Mouse (Mus musculus) kidney, adult 2 months (tissue): ENCODE results near the gene Gabarapl2. TPM values are rescaled to one million over a fixed set of nuclear protein-coding genes. Genes with fewer than 3 reads are reported as not detected.

Experiments used
- DNase-seq: peaks from one replicate; pipeline ENCODE4 v3.0.0; 2021
- H3K27ac ChIP-seq: fragments of 200-500 bp; 2 replicates; pipeline ENCODE4 v1.5.1; 2012; ENCODE audit warnings: low read depth, low read length, control low read depth, inconsistent platforms; ENCODE audit not compliant: insufficient read depth
- H3K27me3 ChIP-seq: fragments of 200-500 bp; replicated peaks from 2 replicates; pipeline ENCODE4 v1.6.1; 2012; ENCODE audit warnings: mild to moderate bottlenecking, moderate library complexity, low read length, inconsistent platforms; ENCODE audit not compliant: control insufficient read depth, insufficient read depth
- H3K36me3 ChIP-seq: fragments of 200-500 bp; 2 replicates; pipeline ENCODE4 v1.6.1; 2012; ENCODE audit warnings: mild to moderate bottlenecking, moderate library complexity, low read length, inconsistent platforms; ENCODE audit not compliant: control insufficient read depth, insufficient read depth
- H3K4me1 ChIP-seq: fragments of 200-500 bp; 2 replicates; pipeline ENCODE4 v1.6.1; 2011; ENCODE audit warnings: low read length; ENCODE audit not compliant: control insufficient read depth, insufficient read depth
- H3K4me3 ChIP-seq: fragments of 200-500 bp; 2 replicates; pipeline ENCODE4 v1.5.1; 2011; ENCODE audit warnings: mild to moderate bottlenecking, low read depth, low read length, control low read depth; ENCODE audit not compliant: insufficient read depth
- CTCF ChIP-seq: fragments of 200-500 bp; conservative IDR thresholded peaks from 2 replicates; pipeline ENCODE4 v1.5.1; 2011; ENCODE audit warnings: low read depth, mild to moderate bottlenecking, control low read depth, low read length, moderate library complexity, mixed read lengths; ENCODE audit not compliant: insufficient read depth, insufficient read length
- POLR2A ChIP-seq: fragments of 200-500 bp; IDR thresholded peaks from one replicate; pipeline ENCODE4 v1.6.1; 2011; ENCODE audit warnings: low read depth, low read length, control low read depth
- WGBS: fragments of 180-500 bp; shearing (Covaris S2); methylation state at CpG from one replicate; pipeline ENCODE4 v1.1.7; 2018; 5-methylcytosine and 5-hydroxymethylcytosine counted together
- polyA plus RNA-seq: library from polyadenylated mRNA; depleted of rRNA; stranded (reverse); fragments of >200 nt; gene quantifications from 2 replicates; pipeline ENCODE4 v1.2.3, GENCODE M21; 2012

Gabarapl2 gene
- polyA plus RNA-seq, 1 experiment: 74.1 TPM

DNA sequence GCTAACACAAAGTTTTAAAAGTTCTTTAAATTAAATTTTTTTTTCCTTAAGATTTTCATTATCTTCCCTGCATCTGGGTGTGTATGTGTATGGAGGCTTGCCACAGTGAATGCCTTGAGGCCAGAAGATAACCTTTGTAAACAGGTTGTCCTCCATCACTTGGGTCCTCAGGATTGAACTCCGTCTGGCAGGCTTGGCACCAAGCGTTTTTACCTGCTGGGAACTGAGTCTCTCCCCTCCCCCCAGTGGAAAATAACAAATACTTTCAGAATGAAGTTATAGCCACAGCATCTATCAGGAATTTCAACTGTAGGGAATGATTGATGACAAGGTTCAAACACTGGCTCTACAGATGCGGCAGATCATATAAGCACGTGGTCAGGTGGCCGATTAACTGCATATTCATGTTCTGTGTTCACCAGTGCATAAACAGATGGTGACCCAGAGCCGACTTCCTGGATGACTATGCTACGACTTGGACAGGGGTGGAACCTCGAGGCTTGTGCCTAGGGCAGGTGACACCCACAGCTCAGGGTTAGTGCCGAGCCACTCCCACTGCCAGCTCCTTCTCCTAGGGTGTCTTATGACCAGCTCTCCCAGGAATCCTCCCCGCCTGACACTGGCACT, 874 bp upstream of the Gabarapl2 start:
- peak; percentile 86 for DNase-seq
- H3K4me3 ChIP-seq: peak overlapping the region; percentile 92
- 3% methylated on average over 10 of the region's 10 CpGs for WGBS
- peaks cover 3% of the 10 kb centered on the region; the same call in 1 of the 2 replicates for H3K36me3 ChIP-seq
- no peaks in the 10 kb centered on the region for H3K27me3 ChIP-seq
- peak overlapping the region; percentile 93; the same call in 1 of the 2 replicates for H3K27ac ChIP-seq
- H3K4me1 ChIP-seq: peaks cover 3% of the 10 kb centered on the region; the same call in 1 of the 2 replicates
- TF ChIP-seq POLR2A (no peak), CTCF (no peak)

GRCm38 (mm10) chr8:111941101-111941454, 575 bp downstream of the Gabarapl2 start:
- under 1% methylated on average over 23 of the region's 23 CpGs for WGBS
- no peaks in the 10 kb centered on the region for H3K27me3 ChIP-seq
- H3K4me3 ChIP-seq: peak overlapping the region; percentile 92
- TF ChIP-seq POLR2A (no peak), CTCF (no peak)
- DNase-seq: peak; percentile 40
- peaks cover 3% of the 10 kb centered on the region; the same call in 1 of the 2 replicates for H3K36me3 ChIP-seq
- peaks cover 3% of the 10 kb centered on the region; the same call in 1 of the 2 replicates for H3K4me1 ChIP-seq
- peak overlapping the region; percentile 37; the same call in 1 of the 2 replicates for H3K27ac ChIP-seq

DNA sequence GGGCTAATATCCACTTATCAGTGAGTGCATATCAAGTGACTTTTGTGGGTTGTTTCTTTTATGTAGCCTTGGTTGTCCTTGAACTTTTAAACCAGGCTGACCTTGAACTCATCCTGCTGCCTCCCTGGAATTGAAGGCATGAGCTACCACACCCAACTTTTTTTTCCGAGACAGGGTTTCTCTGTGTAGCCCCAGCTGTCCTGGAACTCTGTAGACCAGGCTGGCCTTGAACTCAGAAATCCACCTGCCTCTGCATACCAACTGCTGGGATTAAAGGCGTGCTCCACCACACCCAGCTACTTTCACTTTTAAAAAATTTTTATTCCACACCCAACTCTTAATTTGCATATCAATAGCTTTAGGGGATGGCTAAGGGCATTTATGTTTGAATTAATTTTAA, 3.0 kb downstream of the Gabarapl2 start:
- no peak overlapping the region for H3K27ac ChIP-seq
- WGBS: 92% methylated on average over 2 of the region's 2 CpGs
- H3K27me3 ChIP-seq: no peaks in the 10 kb centered on the region
- DNase-seq: no peak
- H3K4me1 ChIP-seq: peaks cover 3% of the 10 kb centered on the region; the same call in 1 of the 2 replicates
- peaks cover 5% of the 10 kb centered on the region; the same call in 1 of the 2 replicates for H3K36me3 ChIP-seq
- TF ChIP-seq CTCF (no peak), POLR2A (no peak)
- H3K4me3 ChIP-seq: no peak overlapping the region

DNA sequence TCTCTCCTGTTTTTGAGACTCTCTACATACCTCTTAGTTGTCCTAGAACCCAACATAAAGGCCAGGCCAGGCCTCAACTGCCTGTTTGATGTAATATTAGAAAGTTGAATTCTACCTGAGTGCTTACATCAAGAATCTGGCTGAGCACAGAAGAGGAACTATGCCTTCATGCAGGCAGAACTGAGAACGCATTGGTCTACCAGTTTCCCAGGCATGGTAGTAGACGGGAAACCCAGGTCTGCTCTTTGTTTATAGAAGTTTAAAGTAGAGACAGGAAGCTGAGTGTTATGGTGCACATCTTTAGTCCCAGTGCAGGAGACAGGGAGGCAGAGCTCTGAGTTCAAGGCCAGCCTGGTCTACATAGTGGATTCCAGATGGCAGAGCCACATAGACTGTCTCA, 6.6 kb downstream of the Gabarapl2 start:
- no peak overlapping the region for H3K27ac ChIP-seq
- no peaks in the 10 kb centered on the region for H3K4me1 ChIP-seq
- H3K36me3 ChIP-seq: peaks cover 5% of the 10 kb centered on the region; the same call in 1 of the 2 replicates
- no peak for DNase-seq
- no peak for TF ChIP-seq CTCF
- TF ChIP-seq POLR2A: no peak
- no peak overlapping the region for H3K4me3 ChIP-seq
- no peaks in the 10 kb centered on the region for H3K27me3 ChIP-seq
- 83% methylated on average over 2 of the region's 2 CpGs for WGBS

DNA sequence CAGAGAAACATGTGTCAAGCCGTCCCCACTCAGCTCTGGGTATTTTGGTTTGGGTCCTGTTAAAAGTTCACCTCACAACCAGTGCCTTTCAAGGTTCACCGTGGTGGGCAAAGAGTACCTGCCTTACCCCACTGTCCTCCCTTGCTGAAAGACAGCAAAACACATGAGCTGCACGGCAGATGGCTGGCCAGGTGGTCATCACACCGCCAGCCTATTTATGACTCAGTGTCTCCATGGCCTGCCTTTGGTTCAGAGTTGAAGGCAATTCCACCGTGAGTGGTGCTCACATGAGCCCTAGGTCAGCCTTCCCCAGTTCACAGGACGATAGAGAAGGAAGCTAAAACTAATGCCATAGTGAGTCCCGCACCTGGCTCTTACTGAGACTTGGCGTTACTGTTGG, 7.5 kb downstream of the Gabarapl2 start:
- no peaks in the 10 kb centered on the region for H3K4me1 ChIP-seq
- no peak overlapping the region for H3K4me3 ChIP-seq
- no peak for TF ChIP-seq POLR2A
- TF ChIP-seq CTCF: no peak
- WGBS: 86% methylated on average over 8 of the region's 8 CpGs
- H3K27ac ChIP-seq: no peak overlapping the region
- no peaks in the 10 kb centered on the region for H3K27me3 ChIP-seq
- peaks cover 5% of the 10 kb centered on the region; the same call in 1 of the 2 replicates for H3K36me3 ChIP-seq
- DNase-seq: no peak

DNA sequence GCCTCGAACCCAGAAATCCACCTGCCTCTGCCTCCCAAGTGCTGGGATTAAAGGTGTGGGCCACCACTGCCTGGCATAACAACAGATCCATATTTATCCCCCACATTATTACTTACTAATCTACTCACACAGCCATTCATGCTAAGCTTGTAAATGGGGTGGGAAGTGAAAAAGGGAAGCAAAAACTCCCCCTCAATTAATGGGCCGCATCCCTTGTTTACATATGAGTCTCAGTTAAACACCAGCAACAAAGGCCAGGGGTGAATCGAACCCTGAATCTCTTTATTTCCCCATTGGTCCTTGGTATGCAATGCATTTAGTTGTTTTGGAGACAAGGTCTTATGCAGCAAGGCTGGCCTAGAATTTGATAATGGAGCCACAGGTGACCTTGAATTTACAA, 10.3 kb downstream of the Gabarapl2 start:
- H3K36me3 ChIP-seq: peaks cover 2% of the 10 kb centered on the region; the same call in 1 of the 2 replicates

GRCm38 (mm10) chr8:111951317-111951716, 10.8 kb downstream of the Gabarapl2 start:
- Histone ChIP-seq H3K36me3 (peaks cover 2% of the 10 kb centered on the region; the same call in 1 of the 2 replicates), H3K4me1 (no peaks in the 10 kb centered on the region), H3K4me3 (no peak overlapping the region), H3K27ac (no peak overlapping the region), H3K27me3 (no peaks in the 10 kb centered on the region)
- WGBS: 91% methylated on average over 7 of the region's 7 CpGs
- TF ChIP-seq CTCF (no peak), POLR2A (no peak)
- no peak for DNase-seq

More for the DNA sequence above, 10.3 kb downstream of the Gabarapl2 start:
- no peaks in the 10 kb centered on the region for H3K27me3 ChIP-seq
- H3K4me3 ChIP-seq: no peak overlapping the region
- no peak for DNase-seq
- no peaks in the 10 kb centered on the region for H3K4me1 ChIP-seq
- no peak overlapping the region for H3K27ac ChIP-seq
- TF ChIP-seq CTCF (no peak), POLR2A (no peak)
- WGBS: 78% methylated on average over 3 of the region's 3 CpGs
